Mouse (Mus musculus): ENCODE data around the gene Sh3kbp1. TPM values are rescaled to one million over a fixed set of nuclear protein-coding genes. Genes with fewer than 3 reads are reported as not detected.

Gene Sh3kbp1
- total RNA-seq, 2 experiments from 2014 or later, result 11.2 to 36.5 TPM

- H3K27ac ChIP-seq, result no peak overlapping the region
- DNase-seq, result no peak
- no peak for TF ChIP-seq CTCF (IDR thresholded peaks at IDR 0.05)
- intact Hi-C loops (cut with DNase I), result no loop called here
- H3K4me3 ChIP-seq, result no peak overlapping the region
Observed at GRCm38 (mm10) chrX:159639991-159640390, 12.9 kb downstream of the Sh3kbp1 start.

GRCm38 (mm10) chrX:159645314-159645713 lies 18.2 kb downstream of the Sh3kbp1 start:
- no peak overlapping the region for H3K27ac ChIP-seq
- intact Hi-C loops (cut with DNase I), result no loop called here

DNA sequence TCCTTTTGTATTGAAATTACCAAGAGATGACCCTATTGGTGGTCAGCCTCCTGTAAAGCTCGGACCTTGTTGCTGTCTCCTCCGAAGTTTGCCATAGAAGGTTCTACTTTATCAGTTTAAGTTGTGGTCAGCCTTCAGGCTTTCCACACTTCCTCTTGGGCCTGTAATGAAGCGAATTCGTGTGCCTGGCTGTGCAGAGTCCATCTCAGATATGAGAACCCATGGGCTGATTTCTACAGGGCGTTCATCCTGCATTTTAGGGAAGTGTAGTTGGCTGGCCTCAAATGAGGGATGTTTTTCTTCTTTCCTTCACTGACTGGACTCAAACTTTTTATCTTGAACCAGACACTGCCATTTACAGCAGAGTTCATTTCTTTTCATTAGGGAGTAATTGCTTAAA lies 20.5 kb downstream of the Sh3kbp1 start:
- TF ChIP-seq CTCF (IDR thresholded peaks at IDR 0.05), result no peak
- no peak overlapping the region for H3K27ac ChIP-seq
- intact Hi-C loops (cut with DNase I), result no loop called here
- H3K4me3 ChIP-seq, result no peak overlapping the region
- no peak for DNase-seq

More at GRCm38 (mm10) chrX:159645314-159645713, 18.2 kb downstream of the Sh3kbp1 start:
- DNase-seq, result no peak
- no peak overlapping the region for H3K4me3 ChIP-seq
- no peak for TF ChIP-seq CTCF (IDR thresholded peaks at IDR 0.05)

GRCm38 (mm10) chrX:159648598-159648997 lies 21.5 kb downstream of the Sh3kbp1 start:
- no peak for TF ChIP-seq CTCF (IDR thresholded peaks at IDR 0.05)
- DNase-seq, result no peak
- Histone ChIP-seq H3K27ac (no peak overlapping the region), H3K4me3 (no peak overlapping the region)
- intact Hi-C loops (cut with DNase I), result no loop called here

DNA sequence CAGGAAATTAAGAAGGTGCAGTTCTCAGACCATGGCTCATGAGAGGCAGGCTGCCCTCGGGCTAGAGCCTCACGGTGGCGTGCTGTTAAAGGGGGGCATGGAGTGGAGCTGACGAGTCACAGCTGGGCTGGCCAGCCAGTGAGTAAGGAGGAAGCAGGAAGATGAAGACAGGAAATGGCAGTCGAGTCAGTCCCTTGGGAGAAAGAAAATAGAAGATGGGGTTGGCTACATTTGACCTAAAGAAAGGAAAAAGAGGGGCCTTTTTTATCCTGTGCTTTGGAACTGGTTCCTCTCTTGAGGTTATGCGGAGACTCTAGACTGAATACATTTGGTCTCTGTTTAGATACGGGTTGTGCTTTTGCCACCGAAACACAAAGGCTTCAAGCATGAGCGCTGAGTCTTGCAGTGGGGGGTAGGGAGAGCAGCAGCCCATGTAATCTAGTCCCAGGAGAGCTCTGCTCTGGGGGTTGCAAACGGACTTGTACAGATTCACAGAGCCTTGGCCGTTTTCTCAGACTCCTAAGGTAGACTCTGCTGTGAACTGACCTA lies 23.1 kb downstream of the Sh3kbp1 start:
- peak overlapping the region; percentile 50 for H3K4me3 ChIP-seq
- intact Hi-C loops (cut with DNase I), result no loop called here
- no peak for TF ChIP-seq CTCF (IDR thresholded peaks at IDR 0.05)
- peak overlapping the region; percentile 60 for H3K27ac ChIP-seq
- no peak for DNase-seq

DNA sequence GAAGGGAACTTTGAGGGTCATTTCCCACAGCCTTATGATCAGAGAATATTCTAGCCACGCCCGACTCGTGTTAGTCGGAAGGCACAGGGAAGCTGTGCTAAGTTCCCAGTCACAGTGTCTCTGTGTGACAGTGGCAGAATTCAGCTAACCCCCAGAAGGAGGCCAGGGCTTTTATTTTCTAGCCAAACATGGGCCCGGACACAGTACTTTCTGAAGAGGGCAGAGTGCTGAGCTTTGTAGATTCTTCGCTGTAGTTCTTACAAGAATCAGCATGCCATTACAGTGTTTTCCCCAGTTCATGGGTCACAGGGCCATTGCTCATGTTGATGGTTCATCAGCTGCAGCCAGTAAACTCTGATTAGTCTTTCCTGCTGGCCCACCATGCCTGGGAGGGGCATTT lies 23.7 kb downstream of the Sh3kbp1 start:
- intact Hi-C loops (cut with DNase I), result no loop called here
- Histone ChIP-seq H3K4me3 (peak overlapping the region; percentile 50), H3K27ac (peak overlapping the region; percentile 60)
- TF ChIP-seq CTCF (IDR thresholded peaks at IDR 0.05), result no peak
- no peak for DNase-seq

DNA sequence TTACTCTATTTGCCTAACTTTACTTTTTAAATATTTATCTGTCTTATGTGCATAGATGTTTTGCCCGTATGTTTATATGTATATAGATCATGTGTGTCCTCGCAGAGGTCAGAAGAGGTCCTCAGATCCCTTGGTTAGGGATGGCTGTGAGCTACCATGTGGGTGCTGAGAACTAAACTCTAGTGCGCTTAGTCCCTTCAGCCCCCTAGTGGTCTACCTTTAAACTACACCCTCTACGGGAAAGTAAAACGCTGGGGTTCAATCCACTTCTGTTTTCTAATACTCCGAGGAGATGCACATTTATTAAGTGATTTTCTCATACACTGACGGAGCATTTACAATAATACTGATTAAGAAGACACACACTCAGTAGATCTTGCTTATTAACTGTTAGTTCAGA lies 44.3 kb downstream of the Sh3kbp1 start:
- no peak overlapping the region for H3K4me3 ChIP-seq
- H3K27ac ChIP-seq, result no peak overlapping the region
- peak; percentile 41; the same call in 1 of the 2 replicates for TF ChIP-seq CTCF (IDR thresholded peaks at IDR 0.05)
- DNase-seq, result no peak
- intact Hi-C loops (cut with DNase I), result no loop called here

GRCm38 (mm10) chrX:159672466-159672865 lies 45.4 kb downstream of the Sh3kbp1 start:
- H3K27ac ChIP-seq, result no peak overlapping the region
- H3K4me3 ChIP-seq, result no peak overlapping the region
- TF ChIP-seq CTCF (IDR thresholded peaks at IDR 0.05), result no peak
- intact Hi-C loops (cut with DNase I), result no loop called here
- DNase-seq, result no peak

- intact Hi-C loops (cut with DNase I), result no loop called here
- TF ChIP-seq CTCF (IDR thresholded peaks at IDR 0.05), result no peak
Observed at GRCm38 (mm10) chrX:159676242-159676641, 49.2 kb downstream of the Sh3kbp1 start.

DNA sequence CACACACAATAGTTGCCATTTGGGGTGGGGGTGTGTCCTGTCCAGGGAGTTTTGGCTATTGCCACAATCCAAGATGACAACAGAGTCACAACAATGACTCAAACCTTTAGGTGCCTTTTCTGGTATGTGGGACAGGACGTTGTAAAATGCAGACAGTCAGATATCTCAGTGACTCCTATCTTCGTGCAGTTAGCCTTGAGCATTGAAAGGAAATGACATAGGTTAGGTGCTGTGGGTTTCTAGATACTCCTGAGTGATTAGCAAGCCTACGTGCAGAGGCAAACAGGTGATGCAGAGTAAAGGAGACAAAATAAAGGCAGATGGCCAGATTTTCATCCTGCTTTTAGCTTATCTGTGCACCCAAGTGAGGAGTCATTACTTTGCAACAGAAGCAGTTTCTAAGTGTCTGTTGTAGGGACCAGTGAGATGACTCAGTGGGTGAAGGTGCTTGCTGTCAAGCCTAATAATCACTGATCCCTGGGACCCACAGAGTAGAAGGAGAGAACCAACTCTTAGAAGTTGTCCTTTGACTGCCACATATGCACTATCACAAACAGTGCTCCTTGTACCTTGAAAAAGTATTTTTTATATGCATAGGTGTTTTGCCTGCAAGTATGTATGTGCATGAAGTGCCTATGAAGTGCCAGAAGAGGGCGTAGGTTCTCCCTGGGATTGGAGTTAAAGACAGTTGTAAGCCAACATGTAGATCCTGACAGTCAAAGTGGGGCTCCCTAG lies 50.7 kb downstream of the Sh3kbp1 start:
- intact Hi-C loops (cut with DNase I), result no loop called here
- TF ChIP-seq CTCF (IDR thresholded peaks at IDR 0.05), result no peak

More at GRCm38 (mm10) chrX:159676242-159676641, 49.2 kb downstream of the Sh3kbp1 start:
- no peak for DNase-seq
- H3K4me3 ChIP-seq, result no peak overlapping the region
- H3K27ac ChIP-seq, result no peak overlapping the region

DNA sequence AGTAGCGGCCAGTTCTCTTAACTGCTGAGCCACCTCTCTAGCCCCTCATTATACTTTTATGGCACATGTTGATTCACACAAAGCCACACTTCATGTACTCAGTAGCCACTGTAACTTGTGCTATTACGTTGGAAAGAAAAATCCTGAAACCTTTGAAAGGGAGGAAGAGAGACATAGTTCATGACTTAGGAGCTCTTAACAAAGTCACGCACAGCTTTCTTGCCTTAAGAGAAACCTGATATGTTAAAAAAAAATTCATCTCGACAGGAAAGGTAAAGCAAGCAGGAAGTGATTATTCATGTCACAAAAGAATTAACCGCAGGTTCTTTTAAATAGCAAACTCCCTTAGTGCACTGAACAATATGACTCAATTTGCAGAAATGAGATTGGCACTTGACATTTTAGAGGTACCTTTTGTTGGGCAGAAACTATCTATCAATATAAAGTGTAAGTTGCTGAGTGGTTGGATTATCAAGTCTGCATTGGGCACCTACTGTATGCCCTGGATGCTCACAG lies 51.3 kb downstream of the Sh3kbp1 start:
- TF ChIP-seq CTCF (IDR thresholded peaks at IDR 0.05), result no peak

More for the DNA sequence above, 50.7 kb downstream of the Sh3kbp1 start:
- no peak for DNase-seq
- no peak overlapping the region for H3K4me3 ChIP-seq
- no peak overlapping the region for H3K27ac ChIP-seq

DNA sequence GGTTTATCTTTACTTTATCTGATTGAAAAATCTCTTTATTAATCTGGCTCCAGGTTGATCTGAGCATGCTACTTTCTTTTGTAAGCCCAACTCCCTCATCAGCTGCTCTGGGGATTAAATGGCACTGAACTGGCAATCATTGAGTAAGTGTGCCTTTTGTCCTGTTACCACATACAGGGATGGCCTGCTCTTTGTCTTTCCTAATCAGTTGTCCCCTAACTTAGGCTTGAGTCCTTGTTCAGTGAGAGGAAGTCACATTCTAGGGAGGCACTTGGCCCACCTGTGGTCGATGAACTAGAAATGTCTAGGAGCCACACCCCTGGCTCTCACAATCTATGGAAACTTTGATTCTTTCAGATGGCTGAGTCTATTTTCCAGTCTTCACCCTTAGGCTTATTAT lies 58.4 kb downstream of the Sh3kbp1 start:
- no peak for DNase-seq
- Histone ChIP-seq H3K4me3 (no peak overlapping the region), H3K27ac (no peak overlapping the region)
- no peak for TF ChIP-seq CTCF (IDR thresholded peaks at IDR 0.05)
- intact Hi-C loops (cut with DNase I), result no loop called here

More for the DNA sequence above, 51.3 kb downstream of the Sh3kbp1 start:
- intact Hi-C loops (cut with DNase I), result no loop called here
- no peak overlapping the region for H3K4me3 ChIP-seq
- H3K27ac ChIP-seq, result no peak overlapping the region
- DNase-seq, result no peak

GRCm38 (mm10) chrX:159686850-159687249 lies 59.8 kb downstream of the Sh3kbp1 start:
- no peak for DNase-seq
- TF ChIP-seq CTCF (IDR thresholded peaks at IDR 0.05), result no peak
- intact Hi-C loops (cut with DNase I), result no loop called here
- Histone ChIP-seq H3K27ac (no peak overlapping the region), H3K4me3 (no peak overlapping the region)
